Mouse (Mus musculus) cerebellum, postnatal 36 days (tissue): ENCODE measurements around the gene Ripor3.

Source experiments
- DNase-seq, 2 experiments: peaks; one replicate each; pipeline ENCODE4 v3.0.0; 2021 to 2022; ENCODE audit warnings: mixed read lengths in 2 of 2

Ripor3 gene

GRCm38 (mm10) chr2:167984946-167985345 is 25.5 kb downstream of the Ripor3 start:
- DNase-seq: no peak

GRCm38 (mm10) chr2:167984371-167984770 is 26.0 kb downstream of the Ripor3 start:
- no peak for DNase-seq

GRCm38 (mm10) chr2:167982646-167983045 is 27.8 kb downstream of the Ripor3 start:
- no peak for DNase-seq

GRCm38 (mm10) chr2:167980391-167980790 is 30.0 kb downstream of the Ripor3 start:
- DNase-seq: no peak

DNA sequence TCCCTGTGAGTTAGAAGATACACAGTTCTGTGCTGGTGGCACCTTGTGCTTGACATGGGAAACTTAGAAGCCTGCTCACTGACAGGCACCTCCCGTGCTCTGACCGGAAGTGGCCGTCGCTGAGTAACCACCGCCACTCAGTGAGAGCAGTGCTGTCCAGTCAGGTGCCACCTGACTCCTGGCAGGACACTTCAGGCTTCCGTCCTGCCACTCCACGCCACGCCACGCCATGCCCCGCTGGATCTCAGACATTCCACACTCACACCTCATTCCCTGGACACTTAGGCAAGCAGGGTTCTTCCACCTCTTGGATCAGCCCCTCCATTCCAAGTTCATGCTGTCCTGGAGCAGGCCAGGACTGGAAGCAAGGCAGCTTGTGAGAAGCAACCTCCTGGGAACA is 32.1 kb downstream of the Ripor3 start:
- DNase-seq: no peak

DNA sequence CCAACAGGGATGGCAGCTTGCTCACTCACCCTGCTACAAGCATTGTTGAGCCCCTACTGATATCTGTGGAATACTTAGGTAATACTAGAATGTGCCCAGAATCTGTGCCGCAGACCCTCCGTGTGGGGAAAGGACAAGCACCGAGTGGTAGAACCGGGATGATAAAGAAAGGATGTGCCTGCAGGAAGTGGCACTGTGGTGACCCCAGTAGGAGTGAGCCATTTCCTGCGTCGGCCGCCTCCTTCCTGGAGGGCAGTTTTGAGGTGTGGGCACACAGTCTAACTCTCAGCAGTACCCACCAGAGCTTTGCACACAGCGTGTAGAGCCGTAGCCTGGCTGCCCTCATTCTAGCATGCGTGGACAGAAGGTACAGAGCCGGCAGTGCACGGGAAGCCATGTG is 34.7 kb downstream of the Ripor3 start:
- DNase-seq: no peak

- DNase-seq: no peak
These were observed 37.6 kb downstream of the Ripor3 start for GRCm38 (mm10) chr2:167972809-167973208.

DNA sequence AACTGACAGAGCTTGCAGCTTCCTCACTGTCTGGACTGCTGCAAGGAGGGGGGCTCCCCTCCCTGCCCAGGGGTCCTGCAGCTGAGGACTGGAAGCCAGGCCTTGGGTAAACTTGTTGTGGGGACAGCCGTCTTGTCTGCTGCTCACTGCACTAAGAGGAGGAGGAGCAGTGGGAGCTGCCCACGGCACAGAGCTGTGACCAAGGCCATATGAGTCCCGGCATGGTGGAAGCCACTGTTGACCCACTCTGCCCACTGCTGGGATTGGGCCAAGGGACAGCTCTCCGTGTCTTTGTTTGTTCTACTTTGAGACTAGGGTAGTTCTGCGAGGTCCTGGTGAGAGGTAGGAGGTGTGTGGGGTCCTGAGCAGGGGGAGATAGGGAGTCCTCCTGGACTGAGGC is 38.3 kb downstream of the Ripor3 start:
- no peak for DNase-seq

GRCm38 (mm10) chr2:167969851-167970541 is 40.4 kb downstream of the Ripor3 start:
- no peak for DNase-seq

DNA sequence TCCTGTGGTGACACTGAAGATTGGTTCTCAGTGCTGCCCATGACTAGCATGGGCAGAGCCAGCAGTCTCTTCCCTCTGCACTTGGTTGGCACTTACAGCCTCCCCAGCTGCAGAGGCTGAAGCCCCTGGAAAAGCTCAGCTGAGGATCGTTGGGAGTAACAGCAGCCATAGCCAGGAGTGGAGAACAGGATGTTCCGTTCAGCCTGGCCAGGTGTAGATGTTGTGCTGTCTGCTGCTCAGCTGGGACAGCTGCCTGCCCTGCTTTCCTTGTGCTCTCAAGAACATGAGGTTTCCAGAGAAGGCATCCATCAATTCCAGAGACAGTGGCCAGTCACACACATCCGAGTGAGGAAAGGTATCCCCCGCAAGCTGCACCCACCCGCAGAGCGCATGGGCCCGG is 41.9 kb downstream of the Ripor3 start:
- DNase-seq: no peak

GRCm38 (mm10) chr2:167965911-167966310 is 44.5 kb downstream of the Ripor3 start:
- no peak for DNase-seq

DNA sequence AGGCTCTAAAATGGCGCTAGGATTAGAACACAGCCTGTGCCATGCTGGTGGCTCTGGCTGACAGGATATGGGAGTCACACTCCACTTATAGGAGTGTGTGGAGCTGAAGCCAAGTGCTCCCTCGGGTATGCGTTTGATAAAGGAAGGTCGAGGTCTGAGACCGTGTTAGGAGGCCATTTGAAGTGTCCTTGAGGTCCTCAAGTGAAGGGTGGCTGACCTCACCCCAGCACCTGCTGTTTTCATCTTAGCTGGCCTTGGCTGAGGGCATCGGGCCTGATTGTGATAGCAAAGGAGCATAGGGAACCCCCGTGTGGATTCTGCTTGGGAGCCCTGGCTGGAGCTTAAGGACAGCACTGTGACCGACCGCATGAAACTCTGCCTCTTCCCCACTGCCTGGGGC is 46.1 kb downstream of the Ripor3 start:
- DNase-seq: no peak

DNA sequence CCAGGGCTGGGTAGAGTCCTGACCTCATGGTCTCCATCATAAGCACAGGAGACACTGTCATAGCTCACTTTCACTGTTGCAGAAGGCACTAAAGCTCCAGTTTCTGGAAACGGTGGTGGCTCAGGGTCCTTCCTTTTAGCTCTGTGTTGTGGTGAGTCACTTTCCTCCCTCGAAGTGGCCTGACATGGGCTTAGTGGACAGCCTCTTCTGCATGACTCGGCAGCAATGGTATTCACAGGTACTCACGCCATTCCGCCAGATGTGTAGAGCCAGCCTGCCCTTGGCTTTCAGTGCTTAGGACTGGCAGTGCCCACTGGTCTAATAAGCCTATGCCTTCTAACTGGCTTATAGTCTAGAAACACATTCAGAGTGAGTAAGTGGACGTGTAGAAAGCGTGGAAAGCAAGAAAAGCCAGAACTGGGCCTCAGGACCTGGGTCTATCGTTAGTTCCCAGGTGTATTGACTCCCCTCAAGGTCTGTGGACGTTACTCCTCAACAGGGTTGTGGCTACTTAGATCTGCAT is 46.6 kb downstream of the Ripor3 start:
- DNase-seq: no peak

GRCm38 (mm10) chr2:167963176-167963575 is 47.2 kb downstream of the Ripor3 start:
- no peak for DNase-seq

DNA sequence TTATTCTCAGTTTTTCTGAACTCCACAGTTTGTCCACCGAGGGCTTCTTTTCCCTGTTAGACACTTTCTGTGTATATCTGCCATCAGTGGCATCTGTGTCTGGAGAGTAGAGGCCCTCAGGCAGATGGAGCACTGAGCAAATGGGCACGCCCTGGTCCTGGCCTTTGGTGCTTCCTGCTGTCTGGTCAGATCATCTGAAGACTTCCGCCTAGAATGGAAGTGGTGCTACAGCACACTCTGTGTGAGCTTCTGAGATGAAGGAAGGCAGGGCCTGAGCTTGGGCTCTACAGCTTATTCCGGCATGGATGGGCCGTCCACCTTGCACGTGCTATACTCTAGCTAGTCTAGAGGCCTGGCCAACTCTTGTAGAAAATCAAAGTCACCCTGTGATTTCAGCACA is 48.1 kb downstream of the Ripor3 start:
- DNase-seq: no peak

- DNase-seq: no peak
These were observed 49.8 kb downstream of the Ripor3 start for GRCm38 (mm10) chr2:167960584-167960983.

- no peak for DNase-seq
These were observed 50.4 kb downstream of the Ripor3 start for GRCm38 (mm10) chr2:167959996-167960395.

- DNase-seq: no peak
These were observed 51.0 kb downstream of the Ripor3 start for GRCm38 (mm10) chr2:167959384-167959911.

GRCm38 (mm10) chr2:167958843-167959242 is 51.6 kb downstream of the Ripor3 start:
- peak; percentile 72 to 74 for DNase-seq

DNA sequence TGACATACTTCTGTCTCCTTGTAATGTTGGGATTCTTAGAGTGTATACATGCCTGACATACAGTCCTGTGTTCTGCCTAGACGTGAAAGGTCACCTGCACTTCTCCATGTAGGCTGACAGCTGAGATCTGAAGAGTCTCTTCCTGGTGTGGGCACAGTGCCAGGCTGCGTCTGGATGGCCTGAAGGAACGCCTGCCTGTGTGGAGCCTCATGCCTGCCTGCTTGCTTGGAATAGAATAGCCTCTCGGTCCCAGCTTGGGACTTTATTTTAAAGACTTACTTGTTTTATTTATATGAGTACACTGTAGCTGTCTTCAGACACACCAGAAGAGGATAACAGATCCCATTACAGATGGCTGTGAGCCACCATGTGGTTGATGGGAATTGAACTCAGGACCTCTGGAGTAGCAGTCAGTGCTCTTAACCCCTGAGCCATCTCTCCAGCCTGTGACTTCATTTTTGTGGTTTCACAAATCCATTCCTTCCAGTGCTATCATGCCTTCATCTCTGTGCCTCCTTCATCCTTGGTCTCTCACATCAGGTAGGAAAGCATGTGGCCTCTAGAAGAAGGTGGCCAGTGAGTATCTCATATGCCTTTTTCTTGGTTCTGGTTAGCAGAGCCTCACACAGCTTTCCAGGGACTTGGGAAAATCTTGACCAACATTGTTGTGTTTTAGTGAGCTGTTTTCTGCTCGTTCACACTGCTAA is 52.2 kb downstream of the Ripor3 start:
- peak; percentile 67 to 75 for DNase-seq

GRCm38 (mm10) chr2:167957539-167957938 is 52.9 kb downstream of the Ripor3 start:
- DNase-seq: no peak

- DNase-seq: no peak
These were observed 55.5 kb downstream of the Ripor3 start for GRCm38 (mm10) chr2:167954928-167955327.

- DNase-seq: no peak
These were observed 56.6 kb downstream of the Ripor3 start for GRCm38 (mm10) chr2:167953819-167954218.
